Mouse (Mus musculus): ENCODE results near the gene Birc3. TPM values are rescaled to one million over a fixed set of nuclear protein-coding genes. Genes with fewer than 3 reads are reported as not detected.

The Birc3 gene
- polyA plus RNA-seq (2015; fragmentation: Nextera tagmentation; extraction: Ambion mirVana) = 1.8 and 2.9 TPM in 2 replicates

GRCm38 (mm10) chr9:7872775-7873439, at the start of gene Birc3:
Birc3 (minus strand) TSS chr9:7873186.
- Histone ChIP-seq H3K9me3 (ENCODE audit: control insufficient read depth, low read length) (no peaks in the 10 kb centered on the region), H3K4me3 (ENCODE audit: low read length) (peak within 1 kb of the TSS; percentile 54), H3K27me3 (replicated peaks; ENCODE audit: control insufficient read depth, insufficient read depth, low read length) (no peaks in the 10 kb centered on the region), H3K27ac (ENCODE audit: low read depth, low read length) (0 out of 2 replicates have a peak within 1 kb of the TSS, but pooled peaks have one; percentile 17), H3K4me2 (ENCODE audit: low read length) (peak within 1 kb of the TSS; percentile 98), H3K4me1 (ENCODE audit: control insufficient read depth, insufficient read depth, low read depth, low read length) (peaks cover 6% of the 10 kb centered on the region), H3K9ac (ENCODE audit: low read depth, low read length) (peak within 1 kb of the TSS; percentile 78), H3K36me3 (ENCODE audit: control insufficient read depth, insufficient read depth, low read length) (no peaks in the 10 kb centered on the region)
- 10% methylated on average over 26 of the region's 26 CpGs for WGBS
- peak; percentile 84 for ATAC-seq

GRCm38 (mm10) chr9:7914925-7915324, 41.9 kb upstream of the Birc3 start:
- WGBS = 61% methylated on average over 8 of the region's 8 CpGs
- H3K4me3 ChIP-seq (ENCODE audit: low read length) = no peak overlapping the region; the same call in 1 of the 2 replicates
- no peaks in the 10 kb centered on the region for H3K36me3 ChIP-seq (ENCODE audit: control insufficient read depth, insufficient read depth, low read length)
- no peaks in the 10 kb centered on the region for H3K4me1 ChIP-seq (ENCODE audit: control insufficient read depth, insufficient read depth, low read depth, low read length)
- H3K4me2 ChIP-seq (ENCODE audit: low read length) = peak overlapping the region; percentile 65
- H3K9me3 ChIP-seq (ENCODE audit: control insufficient read depth, low read length) = no peaks in the 10 kb centered on the region
- ATAC-seq = peak; percentile 51
- peak overlapping the region; percentile 46; the same call in 1 of the 2 replicates for H3K9ac ChIP-seq (ENCODE audit: low read depth, low read length)
- no peak overlapping the region for H3K27ac ChIP-seq (ENCODE audit: low read depth, low read length)
- H3K27me3 ChIP-seq (replicated peaks; ENCODE audit: control insufficient read depth, insufficient read depth, low read length) = no peaks in the 10 kb centered on the region

- Histone ChIP-seq H3K4me1 (ENCODE audit: control insufficient read depth, insufficient read depth, low read depth, low read length) (no peaks in the 10 kb centered on the region), H3K27ac (ENCODE audit: low read depth, low read length) (peak overlapping the region; percentile 0; the same call in 1 of the 2 replicates), H3K9me3 (ENCODE audit: control insufficient read depth, low read length) (no peaks in the 10 kb centered on the region), H3K27me3 (replicated peaks; ENCODE audit: control insufficient read depth, insufficient read depth, low read length) (no peaks in the 10 kb centered on the region), H3K4me2 (ENCODE audit: low read length) (peak overlapping the region; percentile 65), H3K4me3 (ENCODE audit: low read length) (peak overlapping the region; percentile 23), H3K36me3 (ENCODE audit: control insufficient read depth, insufficient read depth, low read length) (no peaks in the 10 kb centered on the region), H3K9ac (ENCODE audit: low read depth, low read length) (peak overlapping the region; percentile 46)
- ATAC-seq = peak; percentile 98
- WGBS = 2% methylated on average over 11 of the region's 11 CpGs
These were observed 41.5 kb upstream of the Birc3 start for GRCm38 (mm10) chr9:7914487-7914886.

- 32% methylated on average over 19 of the region's 19 CpGs for whole genome bisulfite sequencing
- Histone ChIP-seq H3K9ac (ENCODE audit: low read depth, low read length) (peak overlapping the region; percentile 43; the same call in 1 of the 2 replicates), H3K36me3 (ENCODE audit: control insufficient read depth, insufficient read depth, low read length) (no peaks in the 10 kb centered on the region), H3K9me3 (ENCODE audit: control insufficient read depth, low read length) (no peaks in the 10 kb centered on the region), H3K4me2 (ENCODE audit: low read length) (peak overlapping the region; percentile 65), H3K4me1 (ENCODE audit: control insufficient read depth, insufficient read depth, low read depth, low read length) (no peaks in the 10 kb centered on the region), H3K27ac (ENCODE audit: low read depth, low read length) (no peak overlapping the region; the same call in 1 of the 2 replicates), H3K27me3 (replicated peaks; ENCODE audit: control insufficient read depth, insufficient read depth, low read length) (no peaks in the 10 kb centered on the region), H3K4me3 (ENCODE audit: low read length) (peak overlapping the region; percentile 23)
- ATAC-seq = peak; percentile 67
These were observed 41.0 kb upstream of the Birc3 start for GRCm38 (mm10) chr9:7913953-7914352.

GRCm38 (mm10) chr9:7907351-7907985, 34.5 kb upstream of the Birc3 start:
- no peak overlapping the region for H3K4me2 ChIP-seq (ENCODE audit: low read length)
- no peak overlapping the region for H3K9ac ChIP-seq (ENCODE audit: low read depth, low read length)
- H3K27me3 ChIP-seq (replicated peaks; ENCODE audit: control insufficient read depth, insufficient read depth, low read length) = no peaks in the 10 kb centered on the region
- no peak overlapping the region for H3K4me3 ChIP-seq (ENCODE audit: low read length)
- H3K4me1 ChIP-seq (ENCODE audit: control insufficient read depth, insufficient read depth, low read depth, low read length) = no peaks in the 10 kb centered on the region
- H3K27ac ChIP-seq (ENCODE audit: low read depth, low read length) = no peak overlapping the region
- 81% methylated on average over 2 of the region's 2 CpGs for WGBS
- ATAC-seq = no peak
- H3K36me3 ChIP-seq (ENCODE audit: control insufficient read depth, insufficient read depth, low read length) = no peaks in the 10 kb centered on the region
- no peaks in the 10 kb centered on the region for H3K9me3 ChIP-seq (ENCODE audit: control insufficient read depth, low read length)

- no peaks in the 10 kb centered on the region for H3K4me1 ChIP-seq (ENCODE audit: control insufficient read depth, insufficient read depth, low read depth, low read length)
- no peak overlapping the region for H3K4me3 ChIP-seq (ENCODE audit: low read length)
- no peak for ATAC-seq
- H3K27me3 ChIP-seq (replicated peaks; ENCODE audit: control insufficient read depth, insufficient read depth, low read length) = no peaks in the 10 kb centered on the region
- H3K4me2 ChIP-seq (ENCODE audit: low read length) = no peak overlapping the region
- no peak overlapping the region for H3K27ac ChIP-seq (ENCODE audit: low read depth, low read length)
- H3K9me3 ChIP-seq (ENCODE audit: control insufficient read depth, low read length) = no peaks in the 10 kb centered on the region
- H3K9ac ChIP-seq (ENCODE audit: low read depth, low read length) = no peak overlapping the region
- no peaks in the 10 kb centered on the region for H3K36me3 ChIP-seq (ENCODE audit: control insufficient read depth, insufficient read depth, low read length)
- 96% methylated on average over 1 of the region's 1 CpGs for WGBS
These were observed 33.6 kb upstream of the Birc3 start for GRCm38 (mm10) chr9:7906564-7906963.

GRCm38 (mm10) chr9:7903825-7904224, 30.8 kb upstream of the Birc3 start:
- WGBS = 78% methylated on average over 5 of the region's 5 CpGs

GRCm38 (mm10) chr9:7903262-7903661, 30.3 kb upstream of the Birc3 start:
- Histone ChIP-seq H3K36me3 (ENCODE audit: control insufficient read depth, insufficient read depth, low read length) (no peaks in the 10 kb centered on the region), H3K9ac (ENCODE audit: low read depth, low read length) (no peak overlapping the region), H3K4me1 (ENCODE audit: control insufficient read depth, insufficient read depth, low read depth, low read length) (no peaks in the 10 kb centered on the region), H3K9me3 (ENCODE audit: control insufficient read depth, low read length) (no peaks in the 10 kb centered on the region), H3K27ac (ENCODE audit: low read depth, low read length) (no peak overlapping the region), H3K4me2 (ENCODE audit: low read length) (no peak overlapping the region), H3K27me3 (replicated peaks; ENCODE audit: control insufficient read depth, insufficient read depth, low read length) (no peaks in the 10 kb centered on the region), H3K4me3 (ENCODE audit: low read length) (no peak overlapping the region)
- WGBS = 86% methylated on average over 2 of the region's 2 CpGs
- ATAC-seq = no peak

More at GRCm38 (mm10) chr9:7903825-7904224, 30.8 kb upstream of the Birc3 start:
- Histone ChIP-seq H3K27me3 (replicated peaks; ENCODE audit: control insufficient read depth, insufficient read depth, low read length) (no peaks in the 10 kb centered on the region), H3K9me3 (ENCODE audit: control insufficient read depth, low read length) (no peaks in the 10 kb centered on the region), H3K4me2 (ENCODE audit: low read length) (no peak overlapping the region), H3K4me3 (ENCODE audit: low read length) (no peak overlapping the region), H3K4me1 (ENCODE audit: control insufficient read depth, insufficient read depth, low read depth, low read length) (no peaks in the 10 kb centered on the region), H3K36me3 (ENCODE audit: control insufficient read depth, insufficient read depth, low read length) (no peaks in the 10 kb centered on the region), H3K27ac (ENCODE audit: low read depth, low read length) (no peak overlapping the region), H3K9ac (ENCODE audit: low read depth, low read length) (no peak overlapping the region)
- no peak for ATAC-seq

GRCm38 (mm10) chr9:7902311-7902710, 29.3 kb upstream of the Birc3 start:
- peak; percentile 37; the same call in 1 of the 2 replicates for ATAC-seq
- Histone ChIP-seq H3K4me2 (ENCODE audit: low read length) (no peak overlapping the region), H3K4me1 (ENCODE audit: control insufficient read depth, insufficient read depth, low read depth, low read length) (no peaks in the 10 kb centered on the region), H3K36me3 (ENCODE audit: control insufficient read depth, insufficient read depth, low read length) (no peaks in the 10 kb centered on the region), H3K27me3 (replicated peaks; ENCODE audit: control insufficient read depth, insufficient read depth, low read length) (no peaks in the 10 kb centered on the region), H3K9ac (ENCODE audit: low read depth, low read length) (no peak overlapping the region), H3K4me3 (ENCODE audit: low read length) (no peak overlapping the region), H3K9me3 (ENCODE audit: control insufficient read depth, low read length) (no peaks in the 10 kb centered on the region), H3K27ac (ENCODE audit: low read depth, low read length) (no peak overlapping the region)
- 58% methylated on average over 7 of the region's 7 CpGs for WGBS

Measured in hindbrain, embryonic 16.5 days (tissue).